Mouse (Mus musculus) stomach, postnatal 0 days (tissue): ENCODE results near the gene Hoxa13.

Source experiments
- CTCF ChIP-seq: IDR thresholded peaks from 2 replicates; pipeline ENCODE4 v1.5.1; 2016; ENCODE audit warnings: antibody characterized with exemption, low read depth, mild to moderate bottlenecking, moderate library complexity
- EP300 ChIP-seq: optimal IDR thresholded peaks from 2 replicates; pipeline ENCODE3; 2016; ENCODE audit warnings: antibody characterized with exemption

DNA sequence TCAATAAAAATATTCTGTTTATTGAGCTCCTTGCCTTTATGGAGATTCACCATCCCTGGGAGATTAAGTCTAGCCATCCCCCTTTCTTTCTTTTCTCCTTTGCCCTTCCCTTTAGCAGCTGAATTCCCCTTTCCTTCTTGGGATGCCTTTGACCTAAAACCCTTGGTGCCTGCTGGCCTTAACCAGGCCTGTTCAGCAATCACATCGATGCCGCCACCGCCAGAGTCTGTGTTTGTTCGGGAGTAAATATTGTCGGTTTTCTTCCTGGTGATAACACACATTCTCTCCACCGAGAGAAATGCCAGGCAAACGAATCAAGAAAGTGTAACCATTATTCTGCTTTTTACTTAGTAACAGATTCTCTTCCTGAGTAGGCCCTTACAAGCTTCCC is 22.5 kb downstream of the Hoxa13 start:
- TF ChIP-seq EP300 (no peak), CTCF (no peak)
